15 mouse cellular contexts compared by ENCODE assay signal in the genomic region with DNA sequence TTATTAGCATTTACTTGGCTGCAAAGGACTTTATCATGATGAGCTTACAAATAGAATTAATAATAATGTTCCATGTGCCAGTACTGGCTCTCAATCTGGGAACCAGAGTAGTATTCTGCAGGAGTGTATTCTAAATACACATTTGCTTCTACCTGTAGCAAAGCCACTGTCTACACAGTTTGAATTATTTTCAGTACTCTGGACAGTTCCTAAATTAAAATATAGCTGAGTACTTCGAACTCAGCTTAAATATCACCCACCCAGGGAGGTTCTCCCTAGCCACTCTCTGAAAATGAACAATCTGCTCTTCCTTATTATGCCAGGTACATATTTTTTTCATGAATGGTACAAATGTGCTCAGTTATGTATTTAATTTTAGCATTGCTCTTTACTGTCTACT.
"Had no signal": no experiment of that assay in that cellular context is flagged by ENCODE, and none has a peak within 500 bp of the region (broad histone marks: within the 10 kb centered on the region; RNA-seq: fewer than 3 reads in every experiment).

No protein-coding gene starts in this region.

- H3K9ac ChIP-seq: limb, embryonic 12.5 days; liver, embryonic 14.5 days; midbrain, embryonic 15.5 days; neural tube, embryonic 12.5 days; stomach, embryonic 15.5 days had no signal

- H3K4me2 ChIP-seq: limb, embryonic 12.5 days; midbrain, embryonic 11.5 days; midbrain, embryonic 15.5 days; neural tube, embryonic 12.5 days; stomach, embryonic 15.5 days had no signal

- H3K9me3 ChIP-seq: midbrain, embryonic 15.5 days; stomach, embryonic 15.5 days had no signal

- H3K4me1 ChIP-seq: limb, embryonic 12.5 days; midbrain, embryonic 15.5 days; neural tube, embryonic 12.5 days; stomach, embryonic 15.5 days had no signal

- DNase-seq: kidney, adult 2 months; kidney, postnatal 4 days; lung, adult 18-20 months; lung, postnatal 4 days; right cerebral cortex, postnatal 14 days; thymus, adult 2 months; thymus, postnatal 25 days had no signal

- H3K27ac ChIP-seq: left cerebral cortex, adult 2 months; limb, embryonic 12.5 days; liver, embryonic 14.5 days; midbrain, embryonic 15.5 days; neural tube, embryonic 12.5 days; stomach, embryonic 15.5 days had no signal

- H3K4me3 ChIP-seq: left cerebral cortex, adult 2 months; limb, embryonic 12.5 days; midbrain, embryonic 15.5 days; neural tube, embryonic 12.5 days; stomach, embryonic 15.5 days had no signal

- H3K36me3 ChIP-seq: limb, embryonic 12.5 days; midbrain, embryonic 15.5 days; neural tube, embryonic 12.5 days; stomach, embryonic 15.5 days had no signal

- ATAC-seq: lung, postnatal 0 days; midbrain, embryonic 15.5 days had no signal

- H3K27me3 ChIP-seq: limb, embryonic 12.5 days; midbrain, embryonic 15.5 days; neural tube, embryonic 12.5 days; stomach, embryonic 15.5 days had no signal
